Mouse (Mus musculus): ENCODE measurements around the gene Stub1.

The Stub1 gene

DNA sequence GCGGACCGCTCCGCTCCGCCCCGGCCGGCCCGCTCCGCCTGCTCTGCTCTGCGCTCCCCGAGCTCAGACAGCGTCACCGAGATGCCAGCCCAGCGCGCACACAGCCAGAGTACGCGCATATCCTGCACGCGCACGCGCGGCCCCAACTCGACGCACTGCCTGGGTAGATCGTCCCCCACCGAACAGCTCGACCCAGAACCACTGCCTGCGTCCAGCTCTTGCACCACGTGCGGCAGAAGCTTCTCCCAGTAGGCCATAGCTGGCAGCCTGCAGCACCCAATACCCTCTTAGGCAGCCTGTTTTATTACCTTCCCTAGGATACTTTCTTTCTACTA, 3.8 kb upstream of the Stub1 start, which contains the start of gene Rhbdl1:
TSS of gene Rhbdl1 (minus strand) at position 220 of the 335 bp plus-strand sequence.
- peaks cover 73% of the 10 kb centered on the region for H3K36me3 ChIP-seq (ENCODE audit: insufficient read depth, low read length)
- peak within 1 kb of the TSS; percentile 72 for H3K4me3 ChIP-seq (replicated peaks; ENCODE audit: low read length)
- no peaks in the 10 kb centered on the region for H3K9me3 ChIP-seq (ENCODE audit: low read length)
- peaks cover 59% of the 10 kb centered on the region for H3K4me1 ChIP-seq (replicated peaks; ENCODE audit: low read depth, low read length)
- H3K27me3 ChIP-seq (ENCODE audit: insufficient read depth, low read length), result peaks cover 11% of the 10 kb centered on the region
- TF ChIP-seq POU5F1 (IDR thresholded peaks at IDR 0.05; ENCODE audit: borderline replicate concordance, low read length) (no peak), NANOG (IDR thresholded peaks at IDR 0.05; ENCODE audit: borderline replicate concordance, low read length) (no peak), CTCF (conservative IDR thresholded peaks at IDR 0.05; ENCODE audit: low read length) (no peak)

GRCm38 (mm10) chr17:25836397-25837075, 3.3 kb upstream of the Stub1 start:
- Histone ChIP-seq H3K27me3 (ENCODE audit: insufficient read depth, low read length) (peaks cover 11% of the 10 kb centered on the region), H3K4me1 (replicated peaks; ENCODE audit: low read depth, low read length) (peaks cover 60% of the 10 kb centered on the region)
- TF ChIP-seq POU5F1 (IDR thresholded peaks at IDR 0.05; ENCODE audit: borderline replicate concordance, low read length) (no peak), NANOG (IDR thresholded peaks at IDR 0.05; ENCODE audit: borderline replicate concordance, low read length) (no peak), CTCF (conservative IDR thresholded peaks at IDR 0.05; ENCODE audit: low read length) (no peak)

GRCm38 (mm10) chr17:25835816-25836215, 2.6 kb upstream of the Stub1 start:
- Histone ChIP-seq H3K9me3 (ENCODE audit: low read length) (no peaks in the 10 kb centered on the region), H3K4me3 (replicated peaks; ENCODE audit: low read length) (peak overlapping the region; percentile 72; the same call in 1 of the 2 replicates)

More at GRCm38 (mm10) chr17:25836397-25837075, 3.3 kb upstream of the Stub1 start:
- H3K4me3 ChIP-seq (replicated peaks; ENCODE audit: low read length), result peak overlapping the region; percentile 72
- H3K9me3 ChIP-seq (ENCODE audit: low read length), result no peaks in the 10 kb centered on the region
- H3K36me3 ChIP-seq (ENCODE audit: insufficient read depth, low read length), result peaks cover 73% of the 10 kb centered on the region

GRCm38 (mm10) chr17:25835301-25835700, 2.1 kb upstream of the Stub1 start:
- H3K4me1 ChIP-seq (replicated peaks; ENCODE audit: low read depth, low read length), result peaks cover 70% of the 10 kb centered on the region
- H3K9me3 ChIP-seq (ENCODE audit: low read length), result no peaks in the 10 kb centered on the region
- peaks cover 73% of the 10 kb centered on the region for H3K36me3 ChIP-seq (ENCODE audit: insufficient read depth, low read length)
- no peak for TF ChIP-seq POU5F1 (IDR thresholded peaks at IDR 0.05; ENCODE audit: borderline replicate concordance, low read length)
- no peak for TF ChIP-seq CTCF (conservative IDR thresholded peaks at IDR 0.05; ENCODE audit: low read length)
- H3K27me3 ChIP-seq (ENCODE audit: insufficient read depth, low read length), result peaks cover 11% of the 10 kb centered on the region
- peak overlapping the region; percentile 95; the same call in 1 of the 2 replicates for H3K4me3 ChIP-seq (replicated peaks; ENCODE audit: low read length)

More at GRCm38 (mm10) chr17:25835816-25836215, 2.6 kb upstream of the Stub1 start:
- Histone ChIP-seq H3K36me3 (ENCODE audit: insufficient read depth, low read length) (peaks cover 73% of the 10 kb centered on the region), H3K4me1 (replicated peaks; ENCODE audit: low read depth, low read length) (peaks cover 65% of the 10 kb centered on the region), H3K27me3 (ENCODE audit: insufficient read depth, low read length) (peaks cover 11% of the 10 kb centered on the region)
- TF ChIP-seq POU5F1 (IDR thresholded peaks at IDR 0.05; ENCODE audit: borderline replicate concordance, low read length), result no peak
- TF ChIP-seq NANOG (IDR thresholded peaks at IDR 0.05; ENCODE audit: borderline replicate concordance, low read length), result no peak
- TF ChIP-seq CTCF (conservative IDR thresholded peaks at IDR 0.05; ENCODE audit: low read length), result no peak

GRCm38 (mm10) chr17:25834595-25835222, 1.5 kb upstream of the Stub1 start:
- Histone ChIP-seq H3K27me3 (ENCODE audit: insufficient read depth, low read length) (peaks cover 11% of the 10 kb centered on the region), H3K4me1 (replicated peaks; ENCODE audit: low read depth, low read length) (peaks cover 76% of the 10 kb centered on the region), H3K36me3 (ENCODE audit: insufficient read depth, low read length) (peaks cover 73% of the 10 kb centered on the region), H3K9me3 (ENCODE audit: low read length) (no peaks in the 10 kb centered on the region), H3K4me3 (replicated peaks; ENCODE audit: low read length) (peak overlapping the region; percentile 95)
- TF ChIP-seq POU5F1 (IDR thresholded peaks at IDR 0.05; ENCODE audit: borderline replicate concordance, low read length) (no peak), NANOG (IDR thresholded peaks at IDR 0.05; ENCODE audit: borderline replicate concordance, low read length) (no peak), CTCF (conservative IDR thresholded peaks at IDR 0.05; ENCODE audit: low read length) (no peak)

GRCm38 (mm10) chr17:25833961-25834594, 874 bp upstream of the Stub1 start:
- Histone ChIP-seq H3K9me3 (ENCODE audit: low read length) (no peaks in the 10 kb centered on the region), H3K36me3 (ENCODE audit: insufficient read depth, low read length) (peaks cover 71% of the 10 kb centered on the region), H3K4me1 (replicated peaks; ENCODE audit: low read depth, low read length) (peaks cover 78% of the 10 kb centered on the region), H3K27me3 (ENCODE audit: insufficient read depth, low read length) (peaks cover 11% of the 10 kb centered on the region), H3K4me3 (replicated peaks; ENCODE audit: low read length) (peak overlapping the region; percentile 95)
- no peak for TF ChIP-seq NANOG (IDR thresholded peaks at IDR 0.05; ENCODE audit: borderline replicate concordance, low read length)
- no peak for TF ChIP-seq POU5F1 (IDR thresholded peaks at IDR 0.05; ENCODE audit: borderline replicate concordance, low read length)
- no peak for TF ChIP-seq CTCF (conservative IDR thresholded peaks at IDR 0.05; ENCODE audit: low read length)

- H3K9me3 ChIP-seq (ENCODE audit: low read length), result no peaks in the 10 kb centered on the region
- H3K36me3 ChIP-seq (ENCODE audit: insufficient read depth, low read length), result peaks cover 65% of the 10 kb centered on the region
- H3K4me3 ChIP-seq (replicated peaks; ENCODE audit: low read length), result peak overlapping the region; percentile 95
- no peak for TF ChIP-seq POU5F1 (IDR thresholded peaks at IDR 0.05; ENCODE audit: borderline replicate concordance, low read length)
- no peak for TF ChIP-seq CTCF (conservative IDR thresholded peaks at IDR 0.05; ENCODE audit: low read length)
- no peak for TF ChIP-seq NANOG (IDR thresholded peaks at IDR 0.05; ENCODE audit: borderline replicate concordance, low read length)
- peaks cover 11% of the 10 kb centered on the region for H3K27me3 ChIP-seq (ENCODE audit: insufficient read depth, low read length)
- H3K4me1 ChIP-seq (replicated peaks; ENCODE audit: low read depth, low read length), result peaks cover 85% of the 10 kb centered on the region
Observed at GRCm38 (mm10) chr17:25832436-25833290, 541 bp downstream of the Stub1 start.
